Comparison of ENCODE assay signal across 19 mouse cellular contexts in the genomic region with DNA sequence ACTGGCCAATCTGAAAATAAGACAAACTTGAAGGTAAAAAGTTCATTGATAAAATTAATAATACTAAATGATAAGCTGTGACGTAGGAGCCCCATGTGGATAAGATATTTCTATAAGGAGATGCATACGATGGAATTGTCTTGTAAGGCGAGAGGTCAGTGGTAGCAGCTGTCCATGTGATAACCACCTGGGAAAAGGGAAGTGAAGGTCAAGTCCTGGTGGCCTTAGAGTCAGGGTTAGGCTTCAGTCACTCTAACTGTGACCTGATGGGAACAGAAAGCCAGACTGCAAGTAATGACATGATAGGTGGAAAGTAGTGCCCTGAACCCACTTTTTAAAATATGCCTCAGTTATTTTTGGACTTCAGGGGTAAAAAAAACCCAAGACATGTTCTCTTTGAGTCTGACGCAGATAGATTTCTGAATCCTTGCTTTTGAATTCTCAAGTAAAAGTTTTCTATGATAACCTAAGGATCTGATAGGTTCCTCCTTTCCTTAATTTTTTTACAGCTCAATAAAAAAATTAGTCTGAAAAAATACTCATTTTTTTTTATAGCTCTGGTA.
DNase-seq lines count a peak whose midpoint lies in the region; ATAC-seq and TF ChIP-seq lines count a peak whose summit lies in the region.
"Had no signal": no experiment of that assay in that cellular context is flagged by ENCODE, and none has a peak within 500 bp of the region (broad histone marks: within the 10 kb centered on the region; RNA-seq: fewer than 3 reads in every experiment).

No protein-coding gene starts in this region.

- no peaks in the 10 kb centered on the region for H3K9me3 ChIP-seq in heart, embryonic 11.5 days (replicated peaks; ENCODE audit: control insufficient read depth, low read length)
- H3K9me3 ChIP-seq in heart, embryonic 10.5 days, result no peaks in the 10 kb centered on the region
- no peaks in the 10 kb centered on the region for H3K9me3 ChIP-seq in liver, postnatal 0 days (ENCODE audit: low read length)
- no peaks in the 10 kb centered on the region for H3K9me3 ChIP-seq in liver, embryonic 12.5 days (replicated peaks)
- H3K9me3 ChIP-seq: embryonic facial prominence, embryonic 12.5 days; forebrain, embryonic 15.5 days; hindbrain, embryonic 10.5 days; intestine, embryonic 15.5 days had no signal

- H3K4me3 ChIP-seq in heart, embryonic 11.5 days (ENCODE audit: low read depth, low read length), result no peak overlapping the region
- H3K4me3 ChIP-seq in heart, embryonic 10.5 days, result no peak overlapping the region
- no peak overlapping the region for H3K4me3 ChIP-seq in liver, postnatal 0 days (ENCODE audit: low read depth, low read length)
- no peak overlapping the region for H3K4me3 ChIP-seq in liver, embryonic 12.5 days
- H3K4me3 ChIP-seq: embryonic facial prominence, embryonic 12.5 days; forebrain, embryonic 15.5 days; hindbrain, embryonic 10.5 days; intestine, embryonic 15.5 days had no signal

- no peaks in the 10 kb centered on the region for H3K4me1 ChIP-seq in heart, embryonic 11.5 days (ENCODE audit: control insufficient read depth, insufficient read depth, low read length)
- H3K4me1 ChIP-seq in heart, embryonic 10.5 days, result 0 out of 2 replicates have a peak, but pooled peaks cover 3% of the 10 kb centered on the region
- no peaks in the 10 kb centered on the region for H3K4me1 ChIP-seq in liver, postnatal 0 days (ENCODE audit: insufficient read depth)
- H3K4me1 ChIP-seq in liver, embryonic 12.5 days, result 0 out of 2 replicates have a peak, but pooled peaks cover 6% of the 10 kb centered on the region
- H3K4me1 ChIP-seq: embryonic facial prominence, embryonic 12.5 days; forebrain, embryonic 15.5 days; hindbrain, embryonic 10.5 days; intestine, embryonic 15.5 days had no signal

- no peaks in the 10 kb centered on the region for H3K27me3 ChIP-seq in heart, embryonic 11.5 days (ENCODE audit: control insufficient read depth, insufficient read depth, low read length)
- H3K27me3 ChIP-seq in heart, embryonic 10.5 days (ENCODE audit: insufficient read depth, poor library complexity, severe bottlenecking), result no peaks in the 10 kb centered on the region
- no peaks in the 10 kb centered on the region for H3K27me3 ChIP-seq in liver, postnatal 0 days (ENCODE audit: insufficient read depth, low read length)
- no peaks in the 10 kb centered on the region for H3K27me3 ChIP-seq in liver, embryonic 12.5 days (replicated peaks)
- H3K27me3 ChIP-seq: embryonic facial prominence, embryonic 12.5 days; forebrain, embryonic 15.5 days; intestine, embryonic 15.5 days had no signal

- 0 out of 2 replicates have a peak, but pooled peaks cover 2% of the 10 kb centered on the region for H3K36me3 ChIP-seq in heart, embryonic 11.5 days (ENCODE audit: control insufficient read depth, insufficient read depth, low read length)
- H3K36me3 ChIP-seq in heart, embryonic 10.5 days, result no peaks in the 10 kb centered on the region; the same call in 1 of the 2 replicates
- no peaks in the 10 kb centered on the region for H3K36me3 ChIP-seq in liver, postnatal 0 days (replicated peaks; ENCODE audit: insufficient read depth, low read length)
- H3K36me3 ChIP-seq in liver, embryonic 12.5 days, result no peaks in the 10 kb centered on the region
- H3K36me3 ChIP-seq: embryonic facial prominence, embryonic 12.5 days; hindbrain, embryonic 10.5 days; intestine, embryonic 15.5 days had no signal

- no peak for TF ChIP-seq CTCF in liver, postnatal 0 days (IDR thresholded peaks at IDR 0.05; ENCODE audit: low read depth)

- 51% methylated on average over 4 of the region's 4 CpGs for WGBS in heart, embryonic 11.5 days (ENCODE audit: insufficient replicate concordance)
- WGBS in heart, embryonic 10.5 days, result 52% methylated on average over 4 of the region's 4 CpGs
- 61% methylated on average over 4 of the region's 4 CpGs for WGBS in liver, postnatal 0 days (ENCODE audit: insufficient replicate concordance)
- 46% methylated on average over 4 of the region's 4 CpGs for WGBS in liver, embryonic 12.5 days (ENCODE audit: insufficient replicate concordance)

- TF ChIP-seq EP300 in liver, postnatal 0 days (IDR thresholded peaks at IDR 0.05; ENCODE audit: low read depth), result peak; percentile 43; the same call in 1 of the 2 replicates

- no peak overlapping the region for H3K9ac ChIP-seq in heart, embryonic 11.5 days (ENCODE audit: low read depth, low read length)
- no peak overlapping the region for H3K9ac ChIP-seq in liver, postnatal 0 days (replicated peaks)
- no peak overlapping the region for H3K9ac ChIP-seq in liver, embryonic 12.5 days
- H3K9ac ChIP-seq: embryonic facial prominence, embryonic 12.5 days; forebrain, embryonic 15.5 days; hindbrain, embryonic 14.5 days; intestine, embryonic 15.5 days had no signal

- peak; percentile 39; the same call in 1 of the 2 replicates for ATAC-seq in heart, embryonic 11.5 days (replicated peaks; ENCODE audit: insufficient number of reproducible peaks, low FRiP score, low TSS enrichment)
- ATAC-seq in liver, postnatal 0 days, result no peak
- ATAC-seq in liver, embryonic 12.5 days, result no peak
- ATAC-seq: CD4-positive, CD25-positive, alpha-beta regulatory T cell, adult 4 months; forebrain, embryonic 15.5 days; intestine, embryonic 15.5 days had no signal

- DNase-seq in embryo, embryonic 10 days (ENCODE audit: low spot score), result peak; percentile 13
- no peak for DNase-seq in embryo, embryonic 10.5 days (ENCODE audit: low spot score)
- no peak for DNase-seq in heart, embryonic 10.5 days (ENCODE audit: low spot score)
- DNase-seq in liver, postnatal 0 days, result no peak
- DNase-seq in thymus, postnatal 14 days, result no peak
- DNase-seq: adrenal gland, postnatal 10 days; B cell, adult 2 months; cerebellum, adult 18-20 months; cerebellum, adult 9-11 months; cerebellum, postnatal 36 days; gastrocnemius, postnatal 14 days had no signal

- H3K27ac ChIP-seq in heart, embryonic 11.5 days (ENCODE audit: low read depth, low read length), result no peak overlapping the region
- no peak overlapping the region for H3K27ac ChIP-seq in heart, embryonic 10.5 days
- H3K27ac ChIP-seq in liver, postnatal 0 days (ENCODE audit: low read depth), result no peak overlapping the region
- H3K27ac ChIP-seq in liver, embryonic 12.5 days, result no peak overlapping the region
- H3K27ac ChIP-seq: embryonic facial prominence, embryonic 12.5 days; forebrain, embryonic 15.5 days; hindbrain, embryonic 10.5 days; hindbrain, embryonic 14.5 days; intestine, embryonic 15.5 days had no signal

- no peak overlapping the region for H3K4me2 ChIP-seq in heart, embryonic 11.5 days
- no peak overlapping the region for H3K4me2 ChIP-seq in liver, postnatal 0 days (ENCODE audit: low read depth, low read length)
- H3K4me2 ChIP-seq in liver, embryonic 12.5 days, result no peak overlapping the region
- H3K4me2 ChIP-seq: embryonic facial prominence, embryonic 12.5 days; forebrain, embryonic 15.5 days; hindbrain, embryonic 14.5 days; intestine, embryonic 15.5 days had no signal
